Mouse (Mus musculus) megakaryocyte, embryonic 14.5 days (primary cell): ENCODE measurements around the gene Smox.

Source experiments
- FLI1 ChIP-seq: IDR thresholded peaks from 2 replicates; pipeline ENCODE4 v1.6.1; 2012; ENCODE audit warnings: low read length, inconsistent platforms, mixed read lengths
- GATA1 ChIP-seq: IDR thresholded peaks from 3 replicates; pipeline ENCODE4 v1.6.1; 2012; ENCODE audit warnings: mixed read lengths, low read length, inconsistent platforms, borderline replicate concordance

DNA sequence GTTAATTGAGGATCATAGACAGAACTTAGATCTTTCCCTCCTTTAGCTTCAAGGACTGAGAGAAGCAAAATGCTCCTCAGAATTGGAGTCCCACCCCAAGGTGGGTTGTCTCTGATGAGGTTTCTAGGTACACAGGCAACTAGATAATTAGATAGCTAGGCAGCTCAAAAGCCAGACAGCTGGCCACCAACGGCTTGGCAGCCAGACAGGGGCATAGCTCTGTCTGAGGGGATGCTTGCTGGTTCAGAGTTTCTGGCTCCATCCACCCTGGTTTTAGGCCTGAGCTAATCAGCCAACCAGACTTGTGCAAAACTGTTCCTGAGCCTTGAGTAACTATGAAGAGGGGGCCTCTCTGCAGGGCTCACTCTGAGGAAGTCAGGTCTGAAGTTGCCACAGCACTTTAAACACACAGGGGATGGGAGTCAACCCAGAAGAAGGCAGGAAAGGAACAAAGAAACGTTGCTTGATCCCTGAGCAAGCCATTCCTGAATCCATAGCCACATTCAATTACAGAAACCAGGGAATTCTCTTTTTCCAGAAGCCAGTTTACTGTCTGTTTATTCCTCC is 44.8 kb upstream of the Smox start:
- TF ChIP-seq GATA1 (no peak), FLI1 (no peak)
